In the genomic region with DNA sequence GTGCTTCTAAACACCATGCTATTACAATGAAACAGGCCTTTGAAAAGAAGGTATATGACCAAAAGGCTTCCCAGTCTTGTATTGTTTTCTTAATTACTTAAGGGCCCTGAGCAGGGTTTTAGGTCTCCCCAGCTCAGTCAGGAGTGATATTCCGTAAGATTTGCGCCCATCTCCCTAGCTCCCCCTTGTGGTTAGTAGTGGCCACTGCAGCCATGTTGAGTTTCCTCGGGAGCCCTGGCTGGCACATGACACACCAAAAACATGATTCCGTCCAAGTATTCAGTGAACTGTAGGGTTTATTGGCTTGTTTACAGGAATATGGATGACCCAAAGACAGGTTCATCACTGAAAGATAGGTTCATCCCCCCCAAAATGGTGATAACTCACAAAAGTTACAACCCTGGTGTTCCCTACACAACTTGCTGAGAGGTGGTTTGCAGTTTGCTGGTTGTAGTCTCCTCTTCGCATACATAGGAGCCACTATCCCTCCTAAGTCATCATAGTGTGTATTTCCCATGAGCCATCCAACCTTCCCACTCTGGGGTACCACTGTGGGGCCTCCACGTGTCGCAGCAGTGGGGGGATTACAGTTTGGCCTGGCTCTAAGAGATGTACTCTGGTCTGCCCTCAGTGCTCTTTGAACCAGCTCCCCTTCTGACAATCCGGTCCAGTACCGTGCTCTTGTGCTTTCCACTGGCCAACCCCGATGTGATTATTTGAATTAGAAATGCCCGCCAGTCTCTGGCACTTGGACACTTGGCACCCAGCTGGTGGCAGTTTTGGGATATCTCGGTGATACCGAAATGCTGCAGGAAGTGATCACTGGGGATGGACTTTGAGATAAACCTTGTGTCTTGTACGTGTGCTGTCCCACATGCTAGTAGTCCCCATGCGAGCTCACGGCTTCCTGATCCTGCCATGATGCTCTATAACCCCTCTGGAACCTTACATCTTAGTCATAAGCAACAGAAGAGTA, we compare ENCODE assay signal across 8 mouse cellular contexts. TPM values are rescaled to one million over a fixed set of nuclear protein-coding genes. Genes with fewer than 3 reads are reported as not detected.
DNase-seq lines count a peak whose midpoint lies in the region.

No protein-coding gene starts in this region.

- DNase-seq in layer of hippocampus, postnatal 10 days (ENCODE audit: low spot score in 2 of 2), result peak; percentile 69 to 71
- DNase-seq in layer of hippocampus, adult 9-11 months, result no peak
- peak; percentile 73 for DNase-seq in MN1 (ENCODE audit: low spot score)
- DNase-seq in cerebellum, adult 9-11 months, result peak; percentile 56
- peak; percentile 56 to 64 for DNase-seq in heart, adult 9 months (ENCODE audit: low spot score in 2 of 2)
- peak; percentile 49 to 78 for DNase-seq in kidney, postnatal 36 days
- peak; percentile 47 to 76 for DNase-seq in lung, postnatal 4 days
- peak; percentile 57 to 70 for DNase-seq in spleen, postnatal 10 days (ENCODE audit: low spot score in 2 of 2)

RNA-seq across cellular contexts. Expression of gene Kansl2, which starts 16.4 kb away (rescaled TPM):
- 10 to 100 TPM; 71.9 to 73.2 TPM for total RNA-seq in layer of hippocampus, postnatal 10 days (2021)

RNA-seq across cellular contexts. Expression of gene Olfr279, which starts 25.5 kb away (rescaled TPM):
- not detected for total RNA-seq in layer of hippocampus, postnatal 10 days (2021)

RNA-seq across cellular contexts. Expression of gene Lalba, which starts 35.1 kb away (rescaled TPM):
- not detected for total RNA-seq in layer of hippocampus, postnatal 10 days (2021)

RNA-seq across cellular contexts. Expression of gene OR5BS1P, which starts 48.0 kb away (rescaled TPM):
- total RNA-seq in layer of hippocampus, postnatal 10 days (2021), result not detected

RNA-seq across cellular contexts. Expression of gene Ccnt1, which starts 53.1 kb away (rescaled TPM):
- total RNA-seq in layer of hippocampus, postnatal 10 days (2021), result 10 to 100 TPM; 36.0 to 51.6 TPM
